Comparison of ENCODE assay signal across 8 mouse cellular contexts in the genomic region with DNA sequence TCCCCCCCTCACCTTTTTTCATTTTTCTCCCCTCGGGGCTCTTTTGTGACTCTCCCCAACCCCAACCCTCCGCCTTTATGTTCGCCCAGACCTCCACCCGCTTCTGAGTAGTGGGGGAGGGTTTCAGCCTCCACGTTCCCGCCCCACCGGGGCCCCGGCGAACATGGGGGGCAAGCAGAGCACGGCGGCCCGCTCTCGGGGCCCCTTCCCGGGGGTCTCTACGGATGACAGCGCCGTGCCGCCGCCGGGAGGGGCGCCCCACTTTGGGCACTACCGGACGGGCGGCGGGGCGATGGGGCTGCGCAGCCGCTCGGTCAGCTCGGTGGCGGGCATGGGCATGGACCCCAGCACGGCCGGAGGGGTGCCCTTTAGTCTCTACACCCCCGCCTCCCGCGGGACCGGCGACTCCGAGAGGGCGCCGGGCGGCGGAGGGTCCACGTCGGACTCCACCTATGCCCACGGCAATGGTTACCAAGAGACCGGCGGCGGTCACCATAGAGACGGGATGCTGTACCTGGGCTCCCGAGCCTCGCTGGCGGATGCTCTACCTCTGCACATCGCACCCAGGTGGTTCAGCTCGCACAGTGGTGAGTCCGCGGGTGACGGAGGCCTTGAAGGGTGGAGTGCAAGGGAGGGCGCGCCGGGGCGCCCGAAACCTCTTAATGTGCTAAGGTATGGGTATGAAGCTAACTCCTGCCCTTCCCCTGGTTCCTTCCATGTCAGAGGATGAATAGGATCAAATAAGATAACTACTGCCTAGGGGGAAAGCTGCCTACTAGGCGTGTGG. TPM values are rescaled to one million over a fixed set of nuclear protein-coding genes. Genes with fewer than 3 reads are reported as not detected.
DNase-seq lines count a peak whose midpoint lies in the region; ATAC-seq and TF ChIP-seq lines count a peak whose summit lies in the region.

No protein-coding gene starts in this region.

- ATAC-seq in heart, embryonic 14.5 days (ENCODE audit: insufficient number of reproducible peaks, insufficient read depth, low FRiP score, low read depth): peak; percentile 16
- peak; percentile 23 for ATAC-seq in liver, embryonic 15.5 days (ENCODE audit: insufficient read depth)

- TF ChIP-seq CTCF in testis, adult 2 months (IDR thresholded peaks at IDR 0.05; ENCODE audit: control insufficient read depth, insufficient read depth, insufficient replicate concordance, low read depth, low read length): no peak

- no peaks in the 10 kb centered on the region for H3K27me3 ChIP-seq in embryonic facial prominence, embryonic 10.5 days (replicated peaks; ENCODE audit: low read depth, poor library complexity, severe bottlenecking)
- H3K27me3 ChIP-seq in heart, embryonic 14.5 days (ENCODE audit: control insufficient read depth, insufficient read depth, low read length): no peaks in the 10 kb centered on the region
- peaks cover 11% of the 10 kb centered on the region; the same call in 1 of the 2 replicates for H3K27me3 ChIP-seq in liver, embryonic 15.5 days
- H3K27me3 ChIP-seq in testis, adult 2 months (ENCODE audit: control insufficient read depth, insufficient read depth, low read length): no peaks in the 10 kb centered on the region

- under 1% methylated on average over 64 of the region's 64 CpGs for WGBS in embryonic facial prominence, embryonic 10.5 days
- whole genome bisulfite sequencing in heart, embryonic 14.5 days: under 1% methylated on average over 63 of the region's 64 CpGs
- WGBS in liver, embryonic 15.5 days (ENCODE audit: insufficient replicate concordance): under 1% methylated on average over 63 of the region's 64 CpGs

- peak; percentile 34; the same call in 1 of the 2 replicates for TF ChIP-seq POLR2A in testis, adult 2 months (IDR thresholded peaks at IDR 0.05; ENCODE audit: control insufficient read depth, low read depth, low read length)

- peak overlapping the region; percentile 88 for H3K4me2 ChIP-seq in heart, embryonic 14.5 days (ENCODE audit: low read length)
- H3K4me2 ChIP-seq in liver, embryonic 15.5 days: peak overlapping the region; percentile 99

- H3K27ac ChIP-seq in embryonic facial prominence, embryonic 10.5 days (replicated peaks): peak overlapping the region; percentile 98
- peak overlapping the region; percentile 84 to 87; a peak in 3 of 4 replicates for H3K27ac ChIP-seq in heart, embryonic 14.5 days (replicated peaks in 1 of 2; ENCODE audit: control insufficient read depth in 1 of 2, insufficient read depth in 1 of 2, low read depth in 2 of 2, low read length in 2 of 2)
- peak overlapping the region; percentile 73 for H3K27ac ChIP-seq in liver, embryonic 15.5 days (replicated peaks)
- peak overlapping the region; percentile 69 for H3K27ac ChIP-seq in testis, adult 2 months (ENCODE audit: control insufficient read depth, insufficient read depth, low read depth, low read length)

- peaks cover 39% of the 10 kb centered on the region for H3K4me1 ChIP-seq in embryonic facial prominence, embryonic 10.5 days
- H3K4me1 ChIP-seq in heart, embryonic 14.5 days (ENCODE audit: control insufficient read depth in 2 of 2, insufficient read depth in 2 of 2, low read length in 2 of 2): peaks cover 10 to 36% of the 10 kb centered on the region in 2 experiments
- H3K4me1 ChIP-seq in liver, embryonic 15.5 days (replicated peaks): peaks cover 40% of the 10 kb centered on the region
- H3K4me1 ChIP-seq in testis, adult 2 months (ENCODE audit: control insufficient read depth, insufficient read depth, low read length): peaks cover 7% of the 10 kb centered on the region

- H3K9me3 ChIP-seq in embryonic facial prominence, embryonic 10.5 days: no peaks in the 10 kb centered on the region
- no peaks in the 10 kb centered on the region for H3K9me3 ChIP-seq in heart, embryonic 14.5 days (ENCODE audit: control insufficient read depth, low read length)
- no peaks in the 10 kb centered on the region for H3K9me3 ChIP-seq in liver, embryonic 15.5 days (replicated peaks)

- peak overlapping the region; percentile 98 for H3K4me3 ChIP-seq in embryonic facial prominence, embryonic 10.5 days
- peak overlapping the region; percentile 84 to 95 for H3K4me3 ChIP-seq in heart, embryonic 14.5 days (ENCODE audit: control insufficient read depth in 1 of 2, insufficient read depth in 1 of 2, low read depth in 1 of 2, low read length in 2 of 2)
- H3K4me3 ChIP-seq in liver, embryonic 15.5 days (replicated peaks): peak overlapping the region; percentile 75
- peak overlapping the region; percentile 99 for H3K4me3 ChIP-seq in testis, adult 2 months (ENCODE audit: control insufficient read depth, low read depth, low read length)

- peaks cover 19% of the 10 kb centered on the region for H3K36me3 ChIP-seq in embryonic facial prominence, embryonic 10.5 days (replicated peaks)
- no peaks in the 10 kb centered on the region for H3K36me3 ChIP-seq in heart, embryonic 14.5 days (ENCODE audit: control insufficient read depth, insufficient read depth, low read length)
- H3K36me3 ChIP-seq in liver, embryonic 15.5 days (replicated peaks): no peaks in the 10 kb centered on the region
- no peaks in the 10 kb centered on the region for H3K36me3 ChIP-seq in testis, adult 2 months (ENCODE audit: control insufficient read depth, insufficient read depth, low read length)

- DNase-seq in 3134 (ENCODE audit: extremely low read depth, insufficient read length, low spot score): peak; percentile 58
- peak; percentile 31 for DNase-seq in adrenal gland, adult 8-10 months
- peak; percentile 62 for DNase-seq in embryonic facial prominence, embryonic 10.5 days (ENCODE audit: low spot score)
- DNase-seq in kidney, postnatal 10 days: peak; percentile 60
- peak; percentile 39 to 57 for DNase-seq in natural killer cell, adult 2 months (ENCODE audit: low spot score in 2 of 2)

- H3K9ac ChIP-seq in heart, embryonic 14.5 days (ENCODE audit: low read length): peak overlapping the region; percentile 82
- H3K9ac ChIP-seq in liver, embryonic 15.5 days: peak overlapping the region; percentile 75

RNA-seq across cellular contexts. Expression of a gene that starts 1.3 kb away (rescaled TPM):
- 10 to 100 TPM; 42.2 to 60.4 (median 50.2) TPM for total RNA-seq in adrenal gland, adult 8-10 months (2022)
- polyA plus RNA-seq in embryonic facial prominence, embryonic 10.5 days (2016; fragmentation: Nextera tagmentation; extraction: Ambion mirVana): 32.0 and 36.3 TPM in 2 replicates
- polyA plus RNA-seq in heart, embryonic 14.5 days (2014; fragmentation: Nextera tagmentation; extraction: Ambion mirVana): 29.7 and 33.8 TPM in 2 replicates
- polyA plus RNA-seq in liver, embryonic 15.5 days (2015; fragmentation: Nextera tagmentation; extraction: Ambion mirVana): 6.6 and 8.6 TPM in 2 replicates
- polyA plus RNA-seq in testis, adult 2 months (2012; rRNA removed): 95.0 and 99.3 TPM in 2 replicates

RNA-seq across cellular contexts. Expression of a gene that starts 15.3 kb away (rescaled TPM):
- 10 to 100 TPM; 13.4 to 15.9 (median 14.9) TPM for total RNA-seq in adrenal gland, adult 8-10 months (2022)
- polyA plus RNA-seq in embryonic facial prominence, embryonic 10.5 days (2016; fragmentation: Nextera tagmentation; extraction: Ambion mirVana): 5.4 and 6.6 TPM in 2 replicates
- 3.0 and 3.4 TPM in 2 replicates for polyA plus RNA-seq in heart, embryonic 14.5 days (2014; fragmentation: Nextera tagmentation; extraction: Ambion mirVana)
- 1.6 and 1.7 TPM in 2 replicates for polyA plus RNA-seq in liver, embryonic 15.5 days (2015; fragmentation: Nextera tagmentation; extraction: Ambion mirVana)
- 5.4 and 5.8 TPM in 2 replicates for polyA plus RNA-seq in testis, adult 2 months (2012; rRNA removed)

Comparison
In these comparisons a context has a peak if more than half of its experiments do, and no peak if none do; other contexts are left out.
1. Peak in every context shown above with its lines: DNase-seq, ATAC-seq, H3K4me3 ChIP-seq and H3K27ac ChIP-seq.